Mouse (Mus musculus): ENCODE data around the gene Dlgap3.

The Dlgap3 gene

GRCm38 (mm10) chr4:127278451-127279001 lies 109.5 kb downstream of the Dlgap3 start:
- DNase-seq = peak; percentile 29 to 44

- no peak for DNase-seq
These were observed 110.2 kb downstream of the Dlgap3 start for GRCm38 (mm10) chr4:127279241-127279640.

All from kidney, adult 8-10 months (tissue).